Mouse (Mus musculus) cerebellum, adult (tissue): ENCODE data around the gene Dlk2.

Experiments
- ATAC-seq: cut with Nextera tagmentation; 2 replicates; pipeline ENCODE4 v1.9.2; 2017; ENCODE audit warnings: mild to moderate bottlenecking, moderate library complexity, mixed read lengths; ENCODE audit not compliant: insufficient number of reproducible peaks, low FRiP score, low TSS enrichment

The Dlk2 gene

GRCm38 (mm10) chr17:46272058-46272457, 25.2 kb upstream of the Dlk2 start:
- ATAC-seq: no peak

GRCm38 (mm10) chr17:46272675-46273074, 24.5 kb upstream of the Dlk2 start:
- ATAC-seq: no peak

- ATAC-seq: no peak
Measured at GRCm38 (mm10) chr17:46273803-46274236, 23.4 kb upstream of the Dlk2 start.

- no peak for ATAC-seq
Measured at GRCm38 (mm10) chr17:46274465-46274864, 22.8 kb upstream of the Dlk2 start.

- ATAC-seq: no peak
Measured at GRCm38 (mm10) chr17:46275034-46275433, 22.2 kb upstream of the Dlk2 start.

- no peak for ATAC-seq
Measured at GRCm38 (mm10) chr17:46275506-46275905, 21.7 kb upstream of the Dlk2 start.

- ATAC-seq: no peak
Measured at GRCm38 (mm10) chr17:46277586-46277985, 19.6 kb upstream of the Dlk2 start.

GRCm38 (mm10) chr17:46278011-46278765, 19.0 kb upstream of the Dlk2 start:
- no peak for ATAC-seq

GRCm38 (mm10) chr17:46282483-46283123, 14.6 kb upstream of the Dlk2 start, which contains the start of gene Tjap1:
TSS of gene Tjap1 (minus strand) at chr17:46283026.
- ATAC-seq: peak; percentile 82

- ATAC-seq: no peak
Measured at GRCm38 (mm10) chr17:46283140-46283539, 14.1 kb upstream of the Dlk2 start.

GRCm38 (mm10) chr17:46283911-46284310, 13.3 kb upstream of the Dlk2 start:
- ATAC-seq: no peak

- ATAC-seq: no peak
Measured at GRCm38 (mm10) chr17:46284653-46285052, 12.6 kb upstream of the Dlk2 start.

GRCm38 (mm10) chr17:46285407-46285806, 11.8 kb upstream of the Dlk2 start:
- ATAC-seq: no peak

GRCm38 (mm10) chr17:46287678-46288095, 9.5 kb upstream of the Dlk2 start:
- ATAC-seq: no peak

GRCm38 (mm10) chr17:46296601-46297000, 620 bp upstream of the Dlk2 start:
- no peak for ATAC-seq

GRCm38 (mm10) chr17:46297028-46297363, 225 bp upstream of the Dlk2 start:
- ATAC-seq: no peak

- peak; percentile 91 for ATAC-seq
Measured at GRCm38 (mm10) chr17:46298220-46298913, 1.1 kb downstream of the Dlk2 start.

GRCm38 (mm10) chr17:46301892-46302291, 4.7 kb downstream of the Dlk2 start:
- ATAC-seq: no peak

GRCm38 (mm10) chr17:46304184-46304583, 7.0 kb downstream of the Dlk2 start:
- no peak for ATAC-seq

- no peak for ATAC-seq
Measured at GRCm38 (mm10) chr17:46306956-46307355, 9.7 kb downstream of the Dlk2 start.

GRCm38 (mm10) chr17:46309835-46310234, 12.6 kb downstream of the Dlk2 start:
- ATAC-seq: no peak
